Mouse (Mus musculus) bone marrow, adult 2 months (tissue): ENCODE measurements around the gene Mgat4b. TPM values are rescaled to one million over a fixed set of nuclear protein-coding genes. Genes with fewer than 3 reads are reported as not detected.

Source experiments
- H3K27ac ChIP-seq: fragments of 200-500 bp; 2 replicates; pipeline ENCODE4 v1.5.1; 2012; ENCODE audit warnings: low read depth, mild to moderate bottlenecking, control low read depth, inconsistent platforms, low read length; ENCODE audit not compliant: control insufficient read depth, poor library complexity, insufficient read depth
- H3K4me1 ChIP-seq: fragments of 200-500 bp; 2 replicates; pipeline ENCODE4 v1.6.1; 2011; ENCODE audit warnings: low read length; ENCODE audit not compliant: control insufficient read depth, insufficient read depth
- H3K4me3 ChIP-seq: fragments of 200-500 bp; replicated peaks from 2 replicates; pipeline ENCODE3; 2011; ENCODE audit warnings: mild to moderate bottlenecking, low read depth, low read length, control low read depth; ENCODE audit not compliant: control insufficient read depth
- CTCF ChIP-seq: fragments of 200-500 bp; IDR thresholded peaks from 2 replicates; pipeline ENCODE4 v1.5.1; 2011; ENCODE audit warnings: low read length, control low read depth; ENCODE audit not compliant: control insufficient read depth, insufficient read depth
- POLR2A ChIP-seq: fragments of 200-500 bp; IDR thresholded peaks from 2 replicates; pipeline ENCODE4 v1.6.1; 2011; ENCODE audit warnings: low read depth, mild to moderate bottlenecking, control low read depth, low read length, borderline replicate concordance; ENCODE audit not compliant: control insufficient read depth
- WGBS: fragments of 180-500 bp; shearing (Covaris S2); methylation state at CpG from one replicate; pipeline ENCODE4 v1.1.7; 2018; 5-methylcytosine and 5-hydroxymethylcytosine counted together
- polyA plus RNA-seq: library from polyadenylated mRNA; stranded (reverse); fragments of >200 nt; gene quantifications from 2 replicates; pipeline ENCODE4 v1.2.4, GENCODE M21; 2011; ENCODE audit warnings: low replicate concordance; ENCODE audit not compliant: missing spikeins, insufficient read depth, insufficient read length

Gene Mgat4b
- polyA plus RNA-seq, 1 experiment = 20.7 TPM

GRCm38 (mm10) chr11:50225611-50226378 lies 15.1 kb downstream of the Mgat4b start:
- peak overlapping the region; percentile 90 for H3K4me3 ChIP-seq
- TF ChIP-seq POLR2A (no peak), CTCF (no peak)
- peaks cover 17% of the 10 kb centered on the region for H3K4me1 ChIP-seq
- H3K27ac ChIP-seq = peak overlapping the region; percentile 92
- WGBS = under 1% methylated on average over 34 of the region's 34 CpGs

GRCm38 (mm10) chr11:50226406-50226805 lies 15.7 kb downstream of the Mgat4b start:
- TF ChIP-seq POLR2A (no peak), CTCF (no peak)
- 13% methylated on average over 2 of the region's 2 CpGs for WGBS
- Histone ChIP-seq H3K4me1 (peaks cover 17% of the 10 kb centered on the region), H3K4me3 (peak overlapping the region; percentile 90), H3K27ac (peak overlapping the region; percentile 92)

DNA sequence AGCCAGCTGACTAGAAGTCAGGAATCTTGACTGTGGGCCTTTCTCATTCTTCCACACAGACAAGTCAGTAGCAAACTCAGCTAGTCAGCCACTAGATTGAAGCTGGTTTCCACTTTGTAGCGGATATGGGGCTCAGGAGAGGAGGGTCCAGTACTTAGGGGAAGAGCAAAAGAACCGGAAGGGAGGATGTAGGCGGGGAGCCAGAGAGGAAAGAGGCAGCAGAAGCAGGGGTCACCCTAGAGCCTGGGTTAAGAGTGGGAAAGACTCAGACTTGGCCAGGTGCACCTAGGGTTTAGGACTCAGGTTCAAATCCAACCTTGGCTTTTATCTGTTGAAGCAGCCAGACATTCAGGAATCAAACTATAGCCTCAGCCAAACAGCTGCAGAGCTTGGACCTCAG lies 16.5 kb downstream of the Mgat4b start:
- WGBS = 30% methylated on average over 3 of the region's 3 CpGs
- Histone ChIP-seq H3K27ac (no peak overlapping the region; the same call in 1 of the 2 replicates), H3K4me3 (no peak overlapping the region), H3K4me1 (peaks cover 17% of the 10 kb centered on the region)
- TF ChIP-seq CTCF (no peak), POLR2A (no peak)

GRCm38 (mm10) chr11:50227736-50228135 lies 17.0 kb downstream of the Mgat4b start:
- no peak for TF ChIP-seq POLR2A
- TF ChIP-seq CTCF = no peak
- 75% methylated on average over 4 of the region's 4 CpGs for whole genome bisulfite sequencing
- Histone ChIP-seq H3K4me3 (no peak overlapping the region), H3K27ac (no peak overlapping the region), H3K4me1 (peaks cover 17% of the 10 kb centered on the region)

- WGBS = 40% methylated on average over 3 of the region's 3 CpGs
- Histone ChIP-seq H3K27ac (peak overlapping the region; percentile 11), H3K4me3 (no peak overlapping the region), H3K4me1 (peaks cover 17% of the 10 kb centered on the region)
- TF ChIP-seq POLR2A = no peak
- no peak for TF ChIP-seq CTCF
These were observed 18.1 kb downstream of the Mgat4b start for GRCm38 (mm10) chr11:50228772-50229171.

DNA sequence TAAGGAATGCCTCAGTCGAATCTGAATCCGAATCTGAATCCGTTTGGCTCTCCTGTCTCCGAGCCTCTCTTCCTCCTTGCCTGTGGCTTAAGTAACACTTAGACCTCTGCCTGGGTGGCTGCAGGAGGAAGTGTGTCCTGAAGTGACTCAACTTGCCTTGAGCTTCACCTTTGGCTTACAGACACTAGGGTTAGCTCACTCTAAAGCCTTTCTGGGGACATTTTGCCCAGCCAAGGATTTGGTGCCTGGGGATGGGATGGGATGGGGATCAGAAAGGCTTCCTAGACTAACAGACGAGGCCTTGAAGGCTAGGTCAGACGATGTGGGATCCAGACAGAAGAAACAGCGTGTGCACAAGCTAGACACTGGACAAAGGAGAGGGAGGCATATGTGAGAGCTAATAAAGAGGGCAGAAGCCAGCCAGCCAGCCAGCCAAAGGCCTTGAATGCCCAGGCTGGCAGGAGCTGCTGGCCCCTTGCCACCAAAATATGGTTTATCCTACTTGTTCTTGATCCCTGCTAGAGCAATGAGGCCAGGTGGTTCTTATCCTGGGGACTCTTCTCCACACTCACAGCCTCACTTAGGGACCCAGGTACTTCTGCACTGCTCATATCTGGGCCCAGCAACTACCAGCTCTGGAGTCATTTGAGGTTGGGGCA lies 18.7 kb downstream of the Mgat4b start:
- TF ChIP-seq POLR2A = no peak
- no peak for TF ChIP-seq CTCF
- WGBS = 45% methylated on average over 7 of the region's 7 CpGs
- H3K4me1 ChIP-seq = peaks cover 17% of the 10 kb centered on the region
- H3K4me3 ChIP-seq = no peak overlapping the region
- H3K27ac ChIP-seq = peak overlapping the region; percentile 52; the same call in 1 of the 2 replicates

DNA sequence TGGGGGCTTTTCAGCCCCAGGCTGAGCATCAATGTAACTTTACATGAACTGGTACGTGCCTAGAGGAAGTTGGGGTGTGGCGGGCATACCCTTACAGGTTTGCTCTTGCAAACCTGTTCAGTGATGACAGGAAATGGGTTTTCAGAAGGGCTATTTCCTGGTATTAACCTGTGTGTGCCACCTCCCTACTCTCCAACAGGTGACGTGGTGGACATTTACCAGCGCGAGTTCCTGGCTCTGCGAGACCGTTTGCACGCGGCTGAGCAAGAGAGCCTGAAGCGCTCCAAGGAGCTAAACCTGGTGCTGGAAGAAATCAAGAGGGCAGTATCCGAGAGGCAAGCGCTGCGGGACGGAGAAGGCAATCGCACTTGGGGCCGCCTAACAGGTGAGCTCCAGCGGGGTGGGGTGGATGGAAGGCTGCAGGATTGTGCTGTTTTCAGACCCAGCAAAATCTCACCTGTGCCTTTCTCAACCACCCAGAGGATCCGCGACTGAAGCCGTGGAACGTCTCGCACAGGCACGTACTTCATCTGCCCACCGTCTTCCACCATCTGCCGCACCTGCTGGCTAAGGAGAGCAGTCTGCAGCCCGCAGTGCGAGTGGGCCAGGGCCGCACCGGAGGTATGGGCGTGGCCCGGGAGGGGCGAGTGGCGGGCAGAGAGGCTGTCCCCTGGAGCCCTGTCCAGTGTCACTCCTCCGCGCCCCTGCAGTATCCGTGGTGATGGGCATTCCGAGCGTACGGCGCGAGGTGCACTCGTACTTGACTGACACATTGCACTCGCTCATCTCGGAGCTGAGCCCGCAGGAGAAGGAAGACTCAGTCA lies 20.0 kb downstream of the Mgat4b start:
- no peak for TF ChIP-seq CTCF
- no peak for TF ChIP-seq POLR2A
- Histone ChIP-seq H3K4me3 (no peak overlapping the region), H3K4me1 (peaks cover 17% of the 10 kb centered on the region), H3K27ac (no peak overlapping the region)
- 89% methylated on average over 45 of the region's 45 CpGs for WGBS

- peak; percentile 43; the same call in 1 of the 2 replicates for TF ChIP-seq CTCF
- no peak for TF ChIP-seq POLR2A
- Histone ChIP-seq H3K4me3 (no peak overlapping the region), H3K27ac (no peak overlapping the region), H3K4me1 (peaks cover 16% of the 10 kb centered on the region)
- WGBS = 34% methylated on average over 8 of the region's 8 CpGs
These were observed 20.7 kb downstream of the Mgat4b start for GRCm38 (mm10) chr11:50231411-50231810.

- Histone ChIP-seq H3K4me3 (no peak overlapping the region), H3K27ac (no peak overlapping the region), H3K4me1 (peaks cover 8% of the 10 kb centered on the region; the same call in 1 of the 2 replicates)
- 48% methylated on average over 13 of the region's 13 CpGs for WGBS
- no peak for TF ChIP-seq CTCF
- TF ChIP-seq POLR2A = no peak
These were observed 22.3 kb downstream of the Mgat4b start for GRCm38 (mm10) chr11:50233022-50233421.
